Mouse (Mus musculus) limb, embryonic 11.5 days (tissue): ENCODE measurements around the gene Gtf2h1. TPM values are rescaled to one million over a fixed set of nuclear protein-coding genes. Genes with fewer than 3 reads are reported as not detected.

Experiments used
- ATAC-seq: fragments of 200-750 bp; cut with Nextera tagmentation; 2 replicates; pipeline ENCODE4 v1.8.0; 2017; ENCODE audit warnings: low read depth; ENCODE audit not compliant: insufficient number of reproducible peaks, low FRiP score, low TSS enrichment
- DNase-seq: peaks from one replicate; pipeline ENCODE4 v3.0.0-alpha.2; 2015; ENCODE audit warnings: low spot score
- H3K27ac ChIP-seq: fragments of 300-500 bp; sonication (generic); replicated peaks from 2 replicates; pipeline ENCODE4 v1.5.1; 2014; ENCODE audit warnings: low read depth, mild to moderate bottlenecking, low read length
- H3K27me3 ChIP-seq: fragments of 300-500 bp; sonication (generic); 2 replicates; pipeline ENCODE4 v1.6.1; 2014; ENCODE audit warnings: mild to moderate bottlenecking, low read length, mixed read lengths; ENCODE audit not compliant: control insufficient read depth, insufficient read depth
- H3K36me3 ChIP-seq: fragments of 300-500 bp; sonication (generic); 2 replicates; pipeline ENCODE4 v1.6.1; 2014; ENCODE audit warnings: mild to moderate bottlenecking, low read length, moderate library complexity, mixed read lengths; ENCODE audit not compliant: control insufficient read depth, insufficient read depth
- H3K4me1 ChIP-seq: fragments of 300-500 bp; sonication (generic); 2 replicates; pipeline ENCODE4 v1.6.1; 2014; ENCODE audit warnings: low read length, mixed read lengths; ENCODE audit not compliant: control insufficient read depth, insufficient read depth
- H3K4me2 ChIP-seq: fragments of 300-500 bp; sonication (generic); 2 replicates; pipeline ENCODE4 v1.6.1; 2014; ENCODE audit warnings: low read depth, mild to moderate bottlenecking, moderate library complexity; ENCODE audit not compliant: severe bottlenecking
- H3K4me3 ChIP-seq: fragments of 300-500 bp; sonication (generic); 2 replicates; pipeline ENCODE4 v1.5.1; 2014; ENCODE audit warnings: low read depth, low read length
- H3K9ac ChIP-seq: fragments of 300-500 bp; sonication (generic); 2 replicates; pipeline ENCODE4 v1.6.1; 2014; ENCODE audit warnings: mild to moderate bottlenecking, low read length
- H3K9me3 ChIP-seq: fragments of 300-500 bp; sonication (generic); 2 replicates; pipeline ENCODE4 v1.6.1; 2016; ENCODE audit warnings: low read length; ENCODE audit not compliant: control insufficient read depth
- WGBS: fragments of 180-500 bp; shearing (Covaris S2); extraction: QIAGEN DNeasy Blood & Tissue Kit; methylation state at CpG from one replicate; pipeline ENCODE4 v1.1.7; 2014; 5-methylcytosine and 5-hydroxymethylcytosine counted together
- polyA plus RNA-seq: library from polyadenylated mRNA; unstranded; fragments of >200 nt; fragmentation: Nextera tagmentation; extraction: Ambion mirVana; gene quantifications from 2 replicates; pipeline ENCODE4 v1.2.1, GENCODE M21; 2014

Gene Gtf2h1
- polyA plus RNA-seq, 1 experiment from 2014 or later = 51.6 TPM

DNA sequence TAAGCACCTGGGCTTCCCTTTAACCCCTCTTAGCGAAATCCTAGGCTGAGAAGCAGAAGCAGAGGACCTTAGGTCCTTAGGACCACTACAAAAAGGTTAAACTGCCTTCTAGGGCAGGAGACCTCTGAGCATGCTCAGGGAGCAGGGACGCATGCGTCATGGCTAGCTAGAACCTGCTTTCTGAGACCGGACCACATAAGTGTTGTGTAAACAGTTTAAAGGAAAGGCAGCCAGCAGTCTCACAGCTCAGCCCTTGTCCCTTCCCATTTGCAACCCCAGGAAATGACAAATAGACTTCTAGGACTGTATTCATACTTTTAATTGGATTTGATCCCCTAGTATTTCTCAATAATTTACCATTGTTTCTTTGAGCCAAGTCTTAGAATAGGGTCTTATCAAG is 44.4 kb downstream of the Gtf2h1 start:
- Histone ChIP-seq H3K27me3 (no peaks in the 10 kb centered on the region), H3K27ac (no peak overlapping the region), H3K9ac (no peak overlapping the region), H3K9me3 (no peaks in the 10 kb centered on the region), H3K4me1 (peaks cover 14% of the 10 kb centered on the region), H3K4me3 (no peak overlapping the region), H3K4me2 (no peak overlapping the region), H3K36me3 (no peaks in the 10 kb centered on the region)
- ATAC-seq (no peak), DNase-seq (no peak)
- 46% methylated on average over 4 of the region's 4 CpGs for WGBS

DNA sequence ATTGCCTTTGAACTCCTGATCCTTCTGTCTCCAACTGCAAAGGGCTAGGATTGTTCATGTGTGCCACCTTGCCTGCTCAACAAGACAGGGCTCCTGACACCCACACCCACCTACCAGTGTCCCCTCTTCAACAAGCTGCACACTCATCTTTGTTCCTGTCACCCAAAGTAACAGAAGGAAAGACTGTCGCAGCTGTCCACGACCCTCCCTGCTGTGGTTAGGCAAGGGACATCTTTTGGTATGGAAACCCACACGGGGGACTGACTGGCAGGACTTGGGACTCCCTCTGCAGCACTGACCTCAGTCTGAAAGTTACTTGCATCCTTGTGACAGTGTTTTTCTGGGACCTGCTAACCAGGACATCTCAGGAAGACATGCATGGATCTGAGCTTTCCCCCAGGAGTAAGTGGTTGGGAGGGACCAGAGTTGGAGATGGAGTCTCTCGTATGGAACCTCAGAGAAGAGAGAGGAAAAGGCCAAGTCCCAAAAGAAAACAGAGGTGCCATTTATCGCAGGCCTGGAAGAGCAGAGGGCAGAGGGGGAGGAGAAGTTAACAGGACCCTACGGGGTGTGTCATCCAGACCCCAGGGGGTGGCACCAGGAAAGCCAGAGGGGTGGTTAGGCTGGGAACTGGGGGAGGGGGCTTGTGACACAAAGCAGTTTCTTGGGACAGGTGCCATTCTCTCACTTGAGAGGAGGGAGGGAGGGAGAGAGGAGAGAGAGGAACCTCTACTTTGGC is 45.1 kb downstream of the Gtf2h1 start, which contains the start of gene Ldha:
Gene Ldha (plus strand): TSS at position 689 of the 739 bp plus-strand sequence.
- 21% methylated on average over 6 of the region's 6 CpGs for WGBS

DNA sequence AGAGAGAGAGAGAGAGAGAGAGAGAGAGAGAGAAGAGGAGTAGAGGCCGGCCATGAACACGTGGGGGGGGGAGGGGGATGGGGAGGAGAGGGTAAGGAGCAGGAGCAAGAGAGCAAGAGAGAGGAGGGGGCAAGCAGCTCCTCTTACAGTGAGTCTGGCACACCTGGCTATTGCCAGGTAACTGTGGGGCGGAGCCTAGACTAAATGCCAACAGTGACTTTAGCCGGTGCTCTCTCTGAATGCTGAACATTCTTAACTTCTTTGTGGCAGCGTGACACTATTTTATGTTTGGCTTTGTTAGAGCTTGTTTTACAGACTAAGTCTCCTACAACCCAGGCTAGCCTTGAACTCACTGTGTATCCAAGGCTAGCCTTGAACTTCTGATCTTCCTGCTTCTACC is 46.4 kb downstream of the Gtf2h1 start:
- Histone ChIP-seq H3K36me3 (no peaks in the 10 kb centered on the region), H3K4me1 (peaks cover 14% of the 10 kb centered on the region), H3K27ac (no peak overlapping the region), H3K9me3 (no peaks in the 10 kb centered on the region), H3K4me3 (no peak overlapping the region), H3K9ac (no peak overlapping the region), H3K4me2 (no peak overlapping the region), H3K27me3 (no peaks in the 10 kb centered on the region)
- ATAC-seq (no peak), DNase-seq (no peak)
- 29% methylated on average over 5 of the region's 5 CpGs for WGBS

More for the DNA sequence above, 45.1 kb downstream of the Gtf2h1 start, which contains the start of gene Ldha:
- H3K4me3 ChIP-seq = no peak within 1 kb of the TSS
- DNase-seq (no peak), ATAC-seq (no peak)
- no peak within 1 kb of the TSS for H3K9ac ChIP-seq
- no peak within 1 kb of the TSS for H3K4me2 ChIP-seq
- H3K9me3 ChIP-seq = no peaks in the 10 kb centered on the region
- peaks cover 14% of the 10 kb centered on the region for H3K4me1 ChIP-seq
- no peaks in the 10 kb centered on the region for H3K27me3 ChIP-seq
- no peak within 1 kb of the TSS for H3K27ac ChIP-seq
- H3K36me3 ChIP-seq = no peaks in the 10 kb centered on the region

- Histone ChIP-seq H3K4me2 (no peak overlapping the region), H3K4me1 (peaks cover 10% of the 10 kb centered on the region), H3K36me3 (peaks cover 5% of the 10 kb centered on the region; the same call in 1 of the 2 replicates), H3K9me3 (no peaks in the 10 kb centered on the region), H3K4me3 (no peak overlapping the region), H3K9ac (no peak overlapping the region), H3K27me3 (no peaks in the 10 kb centered on the region), H3K27ac (no peak overlapping the region)
- 85% methylated on average over 4 of the region's 4 CpGs for WGBS
- DNase-seq (no peak), ATAC-seq (no peak)
Measured at GRCm38 (mm10) chr7:46843576-46843975, 47.7 kb downstream of the Gtf2h1 start.

DNA sequence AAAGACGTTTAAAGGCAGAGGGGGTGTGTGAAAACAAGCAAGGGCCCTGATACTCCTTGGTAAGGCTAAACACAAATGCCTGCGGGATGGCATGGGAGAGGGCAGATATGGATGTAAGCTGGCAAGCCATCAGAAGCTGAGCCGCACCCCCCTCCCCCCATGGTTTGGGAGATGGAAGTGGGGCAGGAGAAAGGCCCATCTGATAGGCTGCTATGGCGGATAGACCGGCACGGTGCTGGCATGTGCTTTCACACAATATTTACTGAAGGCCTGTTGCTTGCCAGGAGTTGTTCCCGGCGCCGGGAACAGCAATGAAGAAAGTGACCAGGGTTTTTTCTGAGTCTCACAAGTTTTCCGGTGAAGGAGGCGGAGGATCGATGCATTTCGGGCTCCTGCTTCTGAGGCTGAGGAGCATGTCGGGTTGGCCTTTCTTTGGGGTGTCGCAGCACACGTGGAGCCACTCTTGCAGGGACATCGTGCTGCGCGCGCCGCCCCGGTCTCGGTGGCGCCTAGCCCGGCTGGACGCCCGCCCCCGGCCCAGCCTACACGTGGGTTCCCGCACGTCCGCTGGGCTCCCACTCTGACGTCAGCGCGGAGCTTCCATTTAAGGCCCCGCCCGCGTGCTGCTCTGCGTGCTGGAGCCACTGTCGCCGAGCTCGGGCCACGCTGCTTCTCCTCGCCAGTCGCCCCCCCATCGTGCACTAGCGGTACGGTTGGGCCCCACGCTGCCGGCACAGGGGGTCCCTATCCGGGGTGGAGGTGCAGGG is 49.5 kb downstream of the Gtf2h1 start:
- Histone ChIP-seq H3K36me3 (peaks cover 18% of the 10 kb centered on the region; the same call in 1 of the 2 replicates), H3K9ac (peak overlapping the region; percentile 84), H3K9me3 (no peaks in the 10 kb centered on the region), H3K4me2 (peak overlapping the region; percentile 70), H3K27ac (peak overlapping the region; percentile 85), H3K4me3 (peak overlapping the region; percentile 74), H3K4me1 (peaks cover 4% of the 10 kb centered on the region), H3K27me3 (no peaks in the 10 kb centered on the region)
- under 1% methylated on average over 50 of the region's 51 CpGs for WGBS
- ATAC-seq (peak; percentile 85), DNase-seq (peak; percentile 95)

GRCm38 (mm10) chr7:46845978-46846485 is 50.1 kb downstream of the Gtf2h1 start:
- peak overlapping the region; percentile 84 for H3K9ac ChIP-seq
- peaks cover 4% of the 10 kb centered on the region for H3K4me1 ChIP-seq
- H3K36me3 ChIP-seq = peaks cover 21% of the 10 kb centered on the region
- no peaks in the 10 kb centered on the region for H3K27me3 ChIP-seq
- no peak for DNase-seq
- H3K4me3 ChIP-seq = peak overlapping the region; percentile 74
- H3K27ac ChIP-seq = peak overlapping the region; percentile 85
- peak; percentile 55 for ATAC-seq
- 0% methylated on average over 36 of the region's 36 CpGs for WGBS
- H3K4me2 ChIP-seq = peak overlapping the region; percentile 70
- no peaks in the 10 kb centered on the region for H3K9me3 ChIP-seq

DNA sequence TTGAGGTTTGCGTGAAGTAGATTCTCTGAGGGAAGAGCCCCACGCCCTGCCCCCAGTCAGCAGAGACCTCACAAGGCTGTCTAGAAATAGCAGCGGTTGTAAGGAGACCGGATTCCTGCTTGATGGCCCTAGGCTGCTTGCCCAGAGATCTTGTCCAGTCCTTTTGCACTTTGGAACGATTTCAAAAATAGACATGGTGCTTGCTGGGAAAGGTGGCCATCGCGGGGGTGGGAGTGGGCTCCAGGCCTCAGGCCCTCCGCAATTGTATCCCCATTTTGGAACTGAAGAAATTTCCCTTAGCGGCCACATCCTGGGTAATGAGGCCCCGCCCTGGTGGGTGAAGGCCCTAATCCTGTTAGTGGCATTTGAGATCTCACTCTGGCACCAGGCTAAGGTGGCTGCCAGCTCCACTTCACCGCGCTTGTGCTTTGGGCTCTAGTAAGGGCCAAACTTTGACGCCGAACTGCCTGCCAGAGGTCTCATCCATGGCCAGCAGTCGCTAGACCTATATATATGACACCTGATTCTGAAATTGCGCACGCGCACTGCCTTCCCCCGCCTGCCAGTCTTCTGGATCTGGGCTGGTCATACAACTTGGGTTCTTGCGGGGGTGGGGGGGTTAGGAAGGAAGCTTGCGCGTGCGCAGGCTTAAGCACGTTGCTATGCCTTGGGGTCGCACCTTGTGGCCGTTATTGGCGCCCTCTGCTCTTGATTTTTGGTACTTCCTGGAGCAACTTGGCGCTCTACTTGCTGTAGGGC is 50.8 kb downstream of the Gtf2h1 start:
- no peaks in the 10 kb centered on the region for H3K9me3 ChIP-seq
- 2% methylated on average over 28 of the region's 28 CpGs for WGBS
- H3K4me1 ChIP-seq = peaks cover 4% of the 10 kb centered on the region
- peak overlapping the region; percentile 85 for H3K27ac ChIP-seq
- H3K4me3 ChIP-seq = peak overlapping the region; percentile 74
- H3K27me3 ChIP-seq = no peaks in the 10 kb centered on the region
- ATAC-seq (0 out of 2 replicates have a peak, but pooled peaks have one; percentile 33), DNase-seq (peak; percentile 78)
- H3K4me2 ChIP-seq = peak overlapping the region; percentile 70
- H3K9ac ChIP-seq = peak overlapping the region; percentile 84
- H3K36me3 ChIP-seq = peaks cover 27% of the 10 kb centered on the region

GRCm38 (mm10) chr7:46849287-46849686 is 53.4 kb downstream of the Gtf2h1 start:
- peaks cover 4% of the 10 kb centered on the region for H3K4me1 ChIP-seq

More at GRCm38 (mm10) chr7:46849287-46849686, 53.4 kb downstream of the Gtf2h1 start:
- DNase-seq (no peak), ATAC-seq (no peak)
- no peak overlapping the region for H3K4me3 ChIP-seq
- WGBS = 82% methylated on average over 5 of the region's 5 CpGs
- H3K4me2 ChIP-seq = no peak overlapping the region
- no peak overlapping the region for H3K27ac ChIP-seq
- peaks cover 46% of the 10 kb centered on the region for H3K36me3 ChIP-seq
- no peak overlapping the region for H3K9ac ChIP-seq
- H3K27me3 ChIP-seq = no peaks in the 10 kb centered on the region
- H3K9me3 ChIP-seq = no peaks in the 10 kb centered on the region
